Mouse (Mus musculus) left cerebral cortex, adult 8-10 months (tissue): ENCODE data around the gene Tmem169. TPM values are rescaled to one million over a fixed set of nuclear protein-coding genes. Genes with fewer than 3 reads are reported as not detected.
A peak's percentile ranks its signal among the peaks of the same experiment; 100 is the strongest.
"Not testable (repeated sequence)": the region's sequence is repeated elsewhere in the genome, so short reads cannot be mapped to it uniquely, and the experiment has no call there.

ENCODE experiments used
- DNase-seq, 2 experiments: peaks; one replicate each; pipeline ENCODE4 v3.0.0; 2022; ENCODE audit warnings: low spot score in 2 of 2
- total RNA-seq, 4 experiments: library from RNA; stranded (reverse); gene quantifications; 2 replicates each; pipeline ENCODE4 v1.2.4; 2022

The Tmem169 gene
- 10 to 100 TPM; 13.4 to 16.3 (median 14.8) TPM for total RNA-seq

DNA sequence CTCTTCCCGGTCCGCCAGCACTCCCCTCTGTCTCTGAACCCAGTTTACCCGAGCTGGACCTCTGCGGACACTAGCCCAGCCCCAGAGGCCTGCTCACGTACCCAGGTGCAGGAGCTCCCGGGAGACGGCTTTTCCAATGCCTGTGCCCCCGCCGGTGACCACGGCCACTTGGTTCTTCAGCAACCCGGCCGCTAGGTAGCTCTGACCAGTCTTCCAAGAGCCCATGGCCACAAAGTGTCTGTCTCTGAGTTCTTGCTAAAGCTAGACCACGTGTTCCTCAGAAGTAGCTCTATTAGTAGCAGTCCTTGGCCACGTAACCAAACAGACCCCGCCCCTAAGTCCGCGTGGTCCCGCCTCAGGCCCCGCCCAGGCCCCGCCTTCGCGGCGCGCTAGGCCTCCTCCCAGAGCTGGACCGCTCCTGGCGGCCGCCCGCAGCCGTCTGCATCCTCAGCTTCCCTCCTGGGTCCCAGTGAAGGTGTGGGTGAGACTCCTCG lies at the start of gene Tmem169, which contains the start of gene Pecr:
Gene Tmem169 (plus strand): TSS at position 378 of the 494 bp plus-strand sequence.
Gene Pecr (minus strand): TSS at position 323 of the 494 bp plus-strand sequence.
- DNase-seq: peak; percentile 76 to 92

DNA sequence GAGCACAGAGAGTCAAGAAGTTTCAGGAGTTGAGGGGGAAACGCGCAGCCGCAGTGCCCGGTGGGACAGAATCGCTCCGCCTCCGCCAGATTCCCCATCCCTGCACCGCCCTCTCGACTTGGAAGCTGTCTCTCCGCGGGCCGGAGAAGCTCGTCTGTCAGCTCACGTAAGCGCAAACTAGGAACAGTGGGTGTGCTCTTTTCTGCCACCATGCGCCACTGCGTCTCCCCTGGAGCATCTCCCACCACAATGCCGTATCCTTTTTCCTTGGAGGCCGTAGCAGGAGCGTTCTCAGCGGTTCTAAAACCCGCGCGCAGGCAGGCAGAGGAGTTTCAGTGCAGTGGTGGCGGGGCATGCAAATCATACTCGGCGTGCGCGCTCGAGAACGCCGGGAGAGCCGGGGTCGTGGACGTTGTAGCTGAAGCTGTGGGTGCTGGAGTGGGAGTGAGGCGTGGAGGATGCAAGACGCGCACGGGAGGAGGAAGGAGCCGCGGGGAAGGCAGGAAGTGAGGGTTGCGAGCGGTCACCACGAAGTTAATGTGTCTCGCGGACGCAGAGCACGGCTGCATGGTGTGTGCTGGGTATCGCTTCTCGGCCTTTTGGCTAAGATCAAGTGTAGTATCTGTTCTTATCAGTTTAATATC lies 47.7 kb upstream of the Tmem169 start:
- DNase-seq: peak; percentile 49 to 73

DNA sequence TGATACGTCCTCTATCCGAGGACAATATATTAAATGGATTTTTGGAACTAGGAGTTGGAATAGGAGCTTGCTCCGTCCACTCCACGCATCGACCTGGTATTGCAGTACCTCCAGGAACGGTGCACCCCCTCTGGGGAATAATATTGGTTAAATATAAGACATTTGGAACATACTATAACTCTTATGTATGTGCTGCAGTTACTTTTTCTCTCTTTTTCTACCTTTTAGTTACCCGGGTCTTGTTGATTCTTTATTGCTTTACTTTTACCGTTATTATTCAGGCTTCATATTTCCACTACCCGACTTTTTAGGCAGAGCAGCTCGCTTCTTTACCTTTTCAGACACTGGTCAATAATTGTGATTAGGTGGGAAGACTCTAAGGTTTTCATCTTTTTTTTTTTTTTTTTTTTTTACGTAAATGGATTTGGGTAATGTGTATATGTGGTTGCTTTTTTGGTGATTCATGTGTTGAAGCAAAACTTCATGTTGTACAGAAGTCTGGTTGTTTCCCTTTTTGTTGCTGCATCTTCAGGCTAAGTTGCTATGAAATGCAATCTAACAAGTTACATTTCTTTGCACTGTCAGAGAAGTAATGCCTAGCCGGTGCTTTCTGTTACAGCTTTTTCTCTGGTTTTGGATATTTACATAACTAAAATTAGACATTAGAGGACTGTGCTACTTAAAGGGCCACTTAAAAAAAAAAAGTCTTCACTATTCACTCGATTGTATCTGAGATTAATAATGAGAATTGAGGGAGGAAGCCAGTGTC lies 47.0 kb upstream of the Tmem169 start:
- peak in 1 of 2 experiments; percentile 69 for DNase-seq

DNA sequence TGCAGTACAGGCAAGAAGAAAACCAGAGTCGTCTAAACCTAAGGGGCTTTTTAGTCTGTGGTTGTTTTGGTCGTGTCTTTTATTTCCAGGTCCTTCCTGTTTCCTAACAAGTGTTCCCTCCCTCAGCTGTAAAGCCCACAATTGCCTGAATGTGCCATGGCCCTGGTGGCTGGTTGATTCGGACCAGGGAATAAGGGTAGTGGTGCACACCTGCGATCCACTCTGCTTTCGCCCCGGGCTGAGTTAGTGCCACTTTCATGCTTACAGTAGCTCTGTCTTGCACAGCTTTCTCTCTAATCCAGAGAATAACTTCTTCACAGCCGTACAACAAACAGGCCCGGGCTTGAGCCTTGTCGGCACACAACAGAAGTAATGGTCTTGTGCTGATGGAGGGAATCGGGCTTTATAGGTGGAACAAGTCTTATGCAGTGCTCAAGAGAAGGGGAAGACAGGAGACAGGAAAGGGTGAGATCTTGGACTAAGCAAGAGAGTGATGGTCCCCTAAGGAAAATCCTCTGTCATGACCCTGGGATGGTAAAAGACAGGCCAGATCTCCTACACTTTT lies 46.1 kb upstream of the Tmem169 start:
- DNase-seq: no peak

DNA sequence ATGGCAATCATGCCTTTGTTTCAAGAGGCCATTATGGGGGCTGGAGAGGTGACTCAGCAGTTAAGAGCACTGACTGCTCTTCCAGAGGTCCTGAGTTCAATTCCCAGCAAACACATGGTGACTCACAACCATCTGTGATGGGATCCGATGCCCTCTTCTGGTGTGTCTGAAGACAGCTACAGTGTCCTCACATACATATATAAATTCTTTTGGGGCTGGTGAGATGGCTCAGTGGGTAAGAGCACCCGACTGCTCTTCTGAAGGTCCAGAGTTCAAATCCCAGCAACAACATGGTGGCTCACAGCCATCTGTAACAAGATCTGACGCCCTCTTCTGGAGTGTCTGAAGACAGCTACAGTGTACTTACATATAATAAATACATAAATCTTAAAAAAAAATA lies 45.1 kb upstream of the Tmem169 start:
- DNase-seq: not testable (repeated sequence)

DNA sequence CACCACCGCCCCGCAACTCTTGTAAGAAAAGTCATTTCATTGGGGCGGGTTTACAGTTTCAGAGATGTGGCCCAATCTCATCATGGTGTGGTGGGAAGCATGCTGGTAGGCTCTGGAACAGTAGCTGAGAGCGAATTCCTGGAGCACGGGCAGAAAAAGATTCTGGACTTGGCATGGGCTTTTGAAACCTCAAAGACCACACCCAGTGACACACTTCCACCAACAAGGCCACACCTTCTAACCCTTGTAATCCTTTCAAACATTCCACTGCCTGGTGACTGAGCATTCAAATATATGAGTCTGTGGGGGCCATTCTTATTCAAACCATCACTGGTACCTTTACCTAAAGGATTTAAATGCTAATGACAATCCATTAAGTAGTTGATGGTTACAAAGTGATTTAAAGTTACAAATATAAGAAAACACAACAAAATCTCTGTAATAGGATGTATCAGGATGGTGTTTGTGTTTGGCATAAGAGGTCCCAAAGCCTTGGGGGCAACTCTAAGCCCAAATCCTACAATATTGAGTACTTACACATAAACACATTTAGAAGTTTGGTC lies 41.5 kb upstream of the Tmem169 start:
- no peak for DNase-seq

DNA sequence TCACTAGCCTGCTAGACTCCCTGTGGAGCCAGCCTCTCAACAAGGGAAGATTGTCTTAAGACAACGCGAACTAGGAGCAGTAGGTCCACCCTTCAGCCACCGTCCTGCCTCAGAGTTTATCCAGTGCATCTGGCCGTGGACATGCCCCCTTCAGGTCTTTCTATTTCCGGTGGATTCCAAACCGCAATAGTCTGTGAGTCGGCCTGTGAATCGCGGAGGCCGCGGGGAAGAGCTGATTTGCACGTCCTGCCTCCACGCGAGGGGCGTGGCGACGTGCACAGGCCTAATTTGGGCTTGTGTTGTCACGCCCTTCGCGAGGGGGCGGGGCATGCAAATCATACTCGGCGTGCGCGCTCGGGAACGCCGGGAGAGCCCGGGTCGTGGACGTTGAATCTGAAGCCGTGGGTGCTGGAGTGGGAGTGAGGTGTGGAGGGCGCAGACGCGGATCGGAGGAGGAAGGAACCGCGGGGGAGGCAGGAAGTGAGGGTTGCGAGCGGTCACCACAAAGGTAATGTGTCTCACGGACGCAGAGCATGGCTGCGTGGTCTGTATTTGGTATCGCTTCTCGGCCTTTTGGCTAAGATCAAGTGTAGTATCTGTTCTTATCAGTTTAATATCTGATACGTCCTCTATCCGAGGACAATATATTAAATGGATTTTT lies 40.4 kb upstream of the Tmem169 start:
- peak; percentile 92 to 96 for DNase-seq

DNA sequence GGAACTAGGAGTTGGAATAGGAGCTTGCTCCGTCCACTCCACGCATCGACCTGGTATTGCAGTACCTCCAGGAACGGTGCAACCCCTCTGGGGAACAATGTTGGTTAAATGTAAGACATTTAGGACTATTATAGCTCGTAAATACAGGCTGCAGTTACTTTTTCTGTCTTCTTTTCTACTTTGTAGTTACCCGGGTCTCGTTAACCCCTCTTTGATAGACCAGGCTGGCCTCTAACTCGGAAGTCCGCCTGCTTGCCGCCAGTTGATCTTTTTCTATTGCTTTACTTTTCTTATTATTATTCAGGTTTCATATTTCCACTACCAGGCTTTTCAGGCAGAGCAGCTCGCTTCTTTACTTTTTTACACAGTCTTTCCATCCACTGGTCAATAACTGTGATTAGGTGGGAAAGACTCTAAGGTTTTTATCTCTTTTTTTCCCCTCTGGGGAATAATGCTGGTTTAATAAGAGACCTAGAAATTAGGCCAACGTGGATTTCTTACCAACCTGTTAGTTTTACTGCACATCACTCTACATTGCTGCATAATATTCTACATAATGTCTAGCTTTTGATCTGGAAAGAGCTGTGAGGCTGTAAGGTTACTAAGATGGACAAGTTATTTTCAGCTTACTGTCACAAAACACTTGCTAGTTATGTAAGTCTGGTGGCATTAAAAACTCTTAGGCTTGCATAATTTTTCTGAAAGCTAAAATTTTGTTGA lies 39.7 kb upstream of the Tmem169 start:
- DNase-seq: no peak

DNA sequence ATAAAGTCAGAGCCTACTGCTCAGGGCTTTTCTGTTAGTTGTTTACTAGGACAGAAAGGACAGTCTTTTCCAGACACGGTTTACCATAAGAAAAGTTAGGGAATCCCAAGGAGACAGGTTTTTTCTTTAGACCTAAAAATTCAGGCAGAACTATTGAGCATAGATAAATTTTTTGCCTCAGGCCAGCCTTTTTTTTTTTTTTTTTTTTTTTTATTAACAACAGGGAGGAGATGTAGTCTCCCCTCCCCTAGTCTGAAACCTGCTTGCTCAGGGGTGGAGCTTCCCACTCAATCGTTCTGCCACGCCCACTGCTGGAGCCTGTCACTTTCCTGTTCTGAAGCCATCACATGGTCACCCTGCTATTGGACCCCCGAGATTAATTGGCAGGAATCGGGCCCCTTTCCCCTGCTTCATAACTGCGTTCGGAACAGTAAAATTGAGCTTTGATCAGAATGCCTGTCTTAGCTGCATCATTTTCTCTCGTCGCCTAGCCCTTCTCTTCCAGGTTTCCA lies 35.9 kb upstream of the Tmem169 start:
- DNase-seq: not testable (repeated sequence)

DNA sequence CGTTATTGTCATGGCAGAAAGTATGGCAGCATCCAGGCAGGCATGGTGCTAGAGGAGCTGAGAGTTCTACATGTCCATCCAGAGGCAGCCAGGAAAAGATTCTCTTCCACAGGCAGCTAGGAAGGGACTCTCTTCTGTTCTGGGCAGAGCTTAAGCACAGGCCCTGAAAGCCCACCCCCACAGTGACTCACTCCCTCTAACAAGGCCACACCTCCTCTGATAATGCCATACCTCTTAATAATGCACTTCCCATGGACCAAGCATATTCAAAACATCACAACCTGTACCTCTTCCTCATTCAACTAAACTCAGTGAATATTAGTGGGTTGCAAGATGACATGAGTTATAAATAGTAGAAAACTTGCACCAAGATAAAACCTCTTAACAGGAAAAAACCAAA lies 32.4 kb upstream of the Tmem169 start:
- DNase-seq: no peak

DNA sequence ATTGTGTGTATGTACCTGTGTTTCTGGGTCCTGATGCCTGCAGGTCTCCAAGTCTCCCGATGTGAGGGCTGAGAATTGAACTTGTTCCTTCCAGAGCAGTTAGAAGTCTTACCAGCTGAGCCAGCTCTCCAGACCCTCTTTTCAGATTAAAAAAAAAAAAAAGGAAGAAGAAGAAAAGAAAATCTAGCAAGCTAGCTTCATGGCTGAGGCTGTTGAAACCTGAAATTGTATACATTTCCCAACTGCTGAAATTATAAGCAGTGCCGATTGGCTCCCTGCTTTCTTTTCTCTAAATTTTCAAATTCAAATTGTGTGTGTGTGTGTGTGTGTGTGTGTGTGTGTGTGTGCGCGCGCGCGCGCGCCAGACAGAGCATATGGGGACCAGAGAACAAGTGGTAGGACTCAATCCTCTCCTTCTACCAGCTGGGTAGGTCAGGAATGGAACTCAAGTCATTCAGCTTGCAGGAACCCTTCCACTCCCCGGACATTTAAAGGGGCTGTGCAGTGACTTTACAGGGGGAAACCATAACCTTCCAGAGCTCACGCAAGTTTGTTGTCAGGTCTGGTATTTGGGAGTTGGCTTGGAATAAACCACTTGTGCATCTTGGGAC lies 30.2 kb upstream of the Tmem169 start:
- DNase-seq: no peak

DNA sequence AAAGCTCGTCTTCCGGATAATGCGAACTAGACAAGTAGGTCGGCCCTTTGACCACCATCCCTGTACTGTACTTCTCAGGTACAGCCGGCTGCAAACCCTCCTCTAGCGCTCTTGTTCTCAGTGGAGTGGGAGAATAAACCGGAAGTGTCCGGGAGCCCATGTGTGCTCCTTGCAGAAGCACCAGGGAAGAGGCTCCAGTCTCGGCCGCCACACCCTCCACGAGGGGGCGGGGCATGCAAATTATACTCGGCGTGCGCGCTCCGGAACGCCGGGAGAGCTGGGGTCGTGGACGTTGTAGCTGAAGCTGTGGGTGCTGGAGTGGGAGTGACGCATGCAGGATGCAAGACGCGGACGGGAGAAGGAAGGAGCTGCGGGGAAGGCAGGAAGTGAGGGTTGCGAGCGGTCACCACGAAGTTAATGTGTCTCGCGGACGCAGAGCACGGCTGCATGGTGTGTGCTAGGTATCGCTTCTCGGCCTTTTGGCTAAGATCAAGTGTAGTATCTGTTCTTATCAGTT lies 29.6 kb upstream of the Tmem169 start:
- peak; percentile 66 to 84 for DNase-seq

DNA sequence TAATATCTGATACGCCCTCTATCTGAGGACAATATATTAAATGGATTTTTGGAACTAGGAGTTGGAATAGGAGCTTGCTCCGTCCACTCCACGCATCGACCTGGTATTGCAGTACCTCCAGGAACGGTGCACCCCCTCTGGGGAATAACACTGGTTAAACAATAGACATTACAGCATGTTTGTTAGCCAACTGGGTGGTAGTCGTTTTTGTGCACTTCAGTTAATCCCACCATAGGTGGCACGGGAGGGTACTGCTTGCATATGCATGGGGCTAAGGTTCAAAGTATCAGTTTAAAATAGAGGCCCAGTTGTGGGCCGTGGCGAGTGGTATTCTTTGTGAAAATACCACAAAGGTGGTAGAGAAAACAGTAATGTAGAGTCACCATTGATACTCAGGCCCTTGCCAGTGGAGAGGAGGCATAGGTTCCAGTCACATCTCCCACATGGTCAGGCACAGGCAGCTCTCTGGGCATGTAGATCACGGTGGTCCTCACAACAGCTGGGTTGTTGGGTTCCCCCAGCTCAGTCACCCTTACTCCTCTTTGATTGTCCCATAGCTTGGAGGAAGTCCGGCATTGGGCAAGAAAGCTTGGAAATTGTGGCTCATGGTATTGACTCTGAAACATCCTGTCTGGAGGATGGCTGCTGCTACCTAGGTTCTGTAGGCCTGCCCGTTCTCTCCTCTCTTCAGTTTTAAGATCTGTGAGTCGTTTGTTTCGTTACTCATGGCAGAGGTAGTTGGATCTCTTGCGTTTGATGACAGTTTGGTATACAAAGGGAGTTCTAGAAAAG lies 28.9 kb upstream of the Tmem169 start:
- peak in 1 of 2 experiments; percentile 66 for DNase-seq

DNA sequence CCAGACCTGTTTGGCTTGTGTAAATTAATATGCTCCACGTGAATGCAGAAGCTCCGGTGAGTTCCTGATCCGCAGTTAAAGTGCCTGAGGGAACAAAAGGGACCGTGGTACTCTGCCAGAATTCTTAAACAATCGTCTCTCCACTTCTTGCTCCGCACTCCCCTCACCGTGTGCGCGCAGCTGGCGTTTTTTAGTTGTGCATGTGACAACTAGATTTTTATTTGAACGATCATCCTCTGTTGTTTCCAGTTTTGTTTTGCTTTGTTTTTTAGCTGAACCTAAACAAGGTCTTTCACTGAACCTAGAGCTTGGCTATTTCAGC lies 28.4 kb upstream of the Tmem169 start:
- no peak for DNase-seq

DNA sequence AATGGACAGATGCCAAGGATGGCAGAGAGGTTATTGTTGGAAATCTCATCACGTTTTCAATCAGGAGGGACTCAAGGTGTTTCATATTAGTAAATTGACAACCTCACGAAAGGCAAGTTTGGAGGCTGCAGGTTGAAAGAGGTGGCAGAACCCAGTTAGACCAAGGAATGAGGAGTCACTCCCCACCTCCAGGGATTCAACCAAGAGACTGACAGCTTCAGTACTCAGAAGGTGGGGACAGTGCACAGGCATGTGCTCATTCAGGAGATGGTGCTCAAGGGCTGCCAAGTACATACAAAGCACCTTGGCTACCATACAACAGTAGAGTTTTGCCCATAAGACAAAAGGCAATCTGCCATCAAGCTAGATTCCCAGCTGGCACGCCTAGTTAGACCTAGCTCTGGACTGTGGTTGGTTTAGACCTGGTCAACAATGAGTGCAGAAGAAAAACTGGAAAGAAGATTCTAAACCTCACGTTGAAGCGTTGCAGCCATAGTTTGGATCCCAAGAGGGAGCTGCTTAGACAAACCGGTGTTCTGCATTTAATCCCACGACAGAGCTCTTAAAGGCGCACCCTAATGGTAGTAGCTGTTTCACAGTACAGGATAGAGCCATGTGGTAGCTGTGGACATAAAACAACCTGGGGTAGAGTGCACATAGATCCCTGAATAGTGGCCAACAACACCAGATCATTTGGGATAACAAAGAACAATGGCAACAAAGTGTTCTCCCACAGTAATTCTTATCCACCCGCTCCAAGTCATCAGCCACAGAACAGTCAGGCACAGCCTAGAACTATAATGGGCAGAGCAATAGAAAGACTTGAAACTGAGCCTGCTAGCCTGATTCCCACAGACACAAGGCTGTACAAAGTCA lies 27.6 kb upstream of the Tmem169 start:
- DNase-seq: no peak

DNA sequence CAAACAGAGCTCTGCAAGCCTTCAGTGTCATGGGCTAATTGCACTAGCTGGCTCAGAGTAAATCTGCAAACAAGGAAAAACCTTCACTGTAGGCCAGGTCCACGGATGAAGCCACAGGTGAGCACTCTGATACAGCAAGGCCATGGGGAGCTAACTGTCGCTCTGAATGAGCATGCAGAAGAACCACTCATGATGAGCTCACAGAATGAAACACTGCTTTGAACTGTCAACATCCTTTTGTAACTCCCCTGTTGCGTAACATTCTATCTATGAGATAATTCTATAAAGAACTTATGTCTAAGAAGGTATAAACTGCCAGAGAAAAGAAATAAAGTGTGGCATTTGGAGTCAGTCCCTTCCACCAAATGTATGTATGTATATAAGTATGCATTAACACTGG lies 21.1 kb upstream of the Tmem169 start:
- DNase-seq: no peak

DNA sequence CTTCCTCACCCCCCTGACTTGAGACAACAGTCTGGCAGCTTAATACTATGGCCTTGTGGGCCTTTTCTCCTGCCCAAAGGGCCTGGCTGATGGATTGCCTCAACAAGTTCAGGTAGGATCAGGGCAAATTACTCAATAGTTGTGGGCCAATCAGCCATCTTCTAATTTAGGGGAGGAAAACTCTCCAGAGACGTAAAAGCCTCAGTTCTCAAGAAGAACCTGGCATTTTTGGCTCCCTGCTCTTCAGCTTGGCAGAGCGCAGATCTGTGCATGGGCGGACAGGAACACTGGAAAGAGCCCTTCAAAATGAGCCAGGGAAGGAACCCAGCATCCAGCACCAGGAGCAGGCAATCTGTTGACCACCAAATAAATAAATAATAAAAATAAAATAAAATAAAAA lies 6.1 kb upstream of the Tmem169 start:
- no peak for DNase-seq

DNA sequence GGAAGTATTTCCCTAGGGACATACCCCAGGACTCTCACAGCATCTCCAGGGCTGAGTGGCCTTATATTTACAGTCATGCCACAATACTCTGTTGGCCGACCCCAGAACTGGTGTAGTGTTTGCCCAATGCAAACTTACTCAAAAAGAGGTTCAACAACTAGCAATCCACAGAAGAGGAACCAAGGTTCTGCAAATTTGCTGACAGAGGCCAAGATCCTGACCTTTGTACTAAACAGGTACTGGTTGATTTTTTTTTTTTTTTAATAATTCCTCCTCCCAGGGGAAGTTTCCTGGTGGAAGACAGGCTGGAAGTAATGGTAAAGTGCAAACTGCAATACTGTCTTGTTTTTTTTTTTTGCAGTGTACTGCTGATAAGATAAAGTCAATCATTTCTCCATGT lies 1.6 kb upstream of the Tmem169 start:
- DNase-seq: no peak
